Mouse (Mus musculus) bone marrow, adult 2 months (tissue): ENCODE measurements around the gene Atxn7l1. TPM values are rescaled to one million over a fixed set of nuclear protein-coding genes. Genes with fewer than 3 reads are reported as not detected.
A peak's percentile ranks its signal among the peaks of the same experiment; 100 is the strongest.

Experiments used
- H3K27ac ChIP-seq: fragments of 200-500 bp; 2 replicates; pipeline ENCODE4 v1.5.1; 2012; ENCODE audit warnings: low read depth, mild to moderate bottlenecking, control low read depth, inconsistent platforms, low read length; ENCODE audit not compliant: control insufficient read depth, poor library complexity, insufficient read depth
- H3K4me1 ChIP-seq: fragments of 200-500 bp; 2 replicates; pipeline ENCODE4 v1.6.1; 2011; ENCODE audit warnings: low read length; ENCODE audit not compliant: control insufficient read depth, insufficient read depth
- H3K4me3 ChIP-seq: fragments of 200-500 bp; replicated peaks from 2 replicates; pipeline ENCODE3; 2011; ENCODE audit warnings: mild to moderate bottlenecking, low read depth, low read length, control low read depth; ENCODE audit not compliant: control insufficient read depth
- CTCF ChIP-seq: fragments of 200-500 bp; IDR thresholded peaks from 2 replicates; pipeline ENCODE4 v1.5.1; 2011; ENCODE audit warnings: low read length, control low read depth; ENCODE audit not compliant: control insufficient read depth, insufficient read depth
- POLR2A ChIP-seq: fragments of 200-500 bp; IDR thresholded peaks from 2 replicates; pipeline ENCODE4 v1.6.1; 2011; ENCODE audit warnings: low read depth, mild to moderate bottlenecking, control low read depth, low read length, borderline replicate concordance; ENCODE audit not compliant: control insufficient read depth
- WGBS: fragments of 180-500 bp; shearing (Covaris S2); methylation state at CpG from one replicate; pipeline ENCODE4 v1.1.7; 2018; 5-methylcytosine and 5-hydroxymethylcytosine counted together
- polyA plus RNA-seq: library from polyadenylated mRNA; stranded (reverse); fragments of >200 nt; gene quantifications from 2 replicates; pipeline ENCODE4 v1.2.4, GENCODE M21; 2011; ENCODE audit warnings: low replicate concordance; ENCODE audit not compliant: missing spikeins, insufficient read depth, insufficient read length

Gene Atxn7l1
- polyA plus RNA-seq, 1 experiment = 52.4 TPM

GRCm38 (mm10) chr12:33218215-33218859, 70.8 kb downstream of the Atxn7l1 start:
- TF ChIP-seq CTCF = no peak
- TF ChIP-seq POLR2A = no peak
- no peak overlapping the region for H3K4me3 ChIP-seq
- peak overlapping the region; percentile 10; the same call in 1 of the 2 replicates for H3K27ac ChIP-seq
- WGBS = 61% methylated on average over 9 of the region's 9 CpGs
- peaks cover 5% of the 10 kb centered on the region; the same call in 1 of the 2 replicates for H3K4me1 ChIP-seq

DNA sequence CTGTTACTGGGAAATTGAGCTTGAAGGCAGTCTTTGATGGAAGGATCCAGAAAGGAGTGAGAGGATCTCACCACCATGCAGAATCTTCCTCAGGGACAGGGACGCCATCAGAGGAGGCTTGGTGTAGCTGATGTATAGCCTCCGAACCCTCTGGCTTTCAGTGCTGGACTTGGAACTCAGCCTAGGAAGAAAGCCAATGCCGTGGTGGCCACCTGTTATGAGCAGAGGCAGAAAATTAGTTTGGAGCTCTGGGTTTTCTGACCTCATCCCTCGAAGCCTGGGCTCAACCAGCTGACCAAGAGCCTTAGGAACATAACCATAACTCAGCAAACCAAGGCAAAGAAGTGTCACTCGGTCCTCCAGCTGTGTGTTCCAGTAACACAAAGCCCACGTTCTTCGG, 71.9 kb downstream of the Atxn7l1 start:
- H3K27ac ChIP-seq = peak overlapping the region; percentile 51
- TF ChIP-seq CTCF = no peak
- TF ChIP-seq POLR2A = no peak
- H3K4me3 ChIP-seq = no peak overlapping the region
- WGBS = 82% methylated on average over 7 of the region's 7 CpGs
- H3K4me1 ChIP-seq = peaks cover 5% of the 10 kb centered on the region; the same call in 1 of the 2 replicates

GRCm38 (mm10) chr12:33220081-33220480, 72.6 kb downstream of the Atxn7l1 start:
- TF ChIP-seq POLR2A = no peak
- no peak for TF ChIP-seq CTCF
- peak overlapping the region; percentile 96 for H3K27ac ChIP-seq
- H3K4me3 ChIP-seq = no peak overlapping the region
- peaks cover 5% of the 10 kb centered on the region; the same call in 1 of the 2 replicates for H3K4me1 ChIP-seq
- 67% methylated on average over 5 of the region's 5 CpGs for WGBS

GRCm38 (mm10) chr12:33220509-33221051, 73.1 kb downstream of the Atxn7l1 start:
- H3K4me3 ChIP-seq = peak overlapping the region; percentile 30
- WGBS = 51% methylated on average over 11 of the region's 11 CpGs
- peaks cover 5% of the 10 kb centered on the region; the same call in 1 of the 2 replicates for H3K4me1 ChIP-seq
- TF ChIP-seq POLR2A (no peak), CTCF (no peak)
- H3K27ac ChIP-seq = peak overlapping the region; percentile 96

- no peak for TF ChIP-seq CTCF
- TF ChIP-seq POLR2A = no peak
- Histone ChIP-seq H3K4me1 (peaks cover 5% of the 10 kb centered on the region; the same call in 1 of the 2 replicates), H3K4me3 (no peak overlapping the region), H3K27ac (no peak overlapping the region)
- 57% methylated on average over 7 of the region's 7 CpGs for WGBS
Observed at GRCm38 (mm10) chr12:33222187-33222586, 74.7 kb downstream of the Atxn7l1 start.

GRCm38 (mm10) chr12:33225117-33225541, 77.6 kb downstream of the Atxn7l1 start:
- Histone ChIP-seq H3K27ac (no peak overlapping the region), H3K4me1 (peaks cover 1% of the 10 kb centered on the region; the same call in 1 of the 2 replicates), H3K4me3 (no peak overlapping the region)
- no peak for TF ChIP-seq CTCF
- TF ChIP-seq POLR2A = no peak
- WGBS = 88% methylated on average over 11 of the region's 11 CpGs

DNA sequence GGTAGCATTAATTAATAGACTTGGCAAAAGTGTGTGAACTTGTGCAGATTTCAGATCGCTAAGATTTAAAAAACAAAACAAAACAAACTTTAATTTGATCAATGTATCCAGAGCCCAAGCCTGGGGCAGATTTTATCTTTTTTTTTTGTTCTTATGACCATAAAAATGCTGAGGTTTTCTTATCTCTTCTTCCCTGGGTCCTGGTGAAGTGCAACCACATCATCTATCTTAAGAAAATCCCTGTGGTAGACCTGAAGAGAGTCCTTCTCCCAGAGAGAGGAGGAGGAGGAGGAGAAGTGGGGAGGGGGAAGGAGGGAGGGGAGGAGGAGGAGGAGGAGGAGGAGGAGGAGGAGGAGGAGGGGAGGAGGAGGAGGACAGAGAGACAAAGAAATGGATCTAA, 78.5 kb downstream of the Atxn7l1 start:
- TF ChIP-seq POLR2A (no peak), CTCF (no peak)
- Histone ChIP-seq H3K27ac (no peak overlapping the region), H3K4me3 (no peak overlapping the region), H3K4me1 (peaks cover 1% of the 10 kb centered on the region; the same call in 1 of the 2 replicates)
- 72% methylated on average over 1 of the region's 1 CpGs for WGBS

- 74% methylated on average over 10 of the region's 10 CpGs for WGBS
- peaks cover 1% of the 10 kb centered on the region; the same call in 1 of the 2 replicates for H3K4me1 ChIP-seq
- H3K27ac ChIP-seq = no peak overlapping the region
- TF ChIP-seq POLR2A (no peak), CTCF (no peak)
- no peak overlapping the region for H3K4me3 ChIP-seq
Observed at GRCm38 (mm10) chr12:33226596-33226995, 79.1 kb downstream of the Atxn7l1 start.
